Mouse (Mus musculus): Measurements from ENCODE around the gene Cyb5r3. TPM values are rescaled to one million over a fixed set of nuclear protein-coding genes. Genes with fewer than 3 reads are reported as not detected.
A peak's percentile ranks its signal among the peaks of the same experiment; 100 is the strongest.
"Not testable (repeated sequence)": the region's sequence is repeated elsewhere in the genome, so short reads cannot be mapped to it uniquely, and the experiment has no call there.

Cyb5r3 gene
- polyA plus RNA-seq, 1 experiment: 112 TPM

DNA sequence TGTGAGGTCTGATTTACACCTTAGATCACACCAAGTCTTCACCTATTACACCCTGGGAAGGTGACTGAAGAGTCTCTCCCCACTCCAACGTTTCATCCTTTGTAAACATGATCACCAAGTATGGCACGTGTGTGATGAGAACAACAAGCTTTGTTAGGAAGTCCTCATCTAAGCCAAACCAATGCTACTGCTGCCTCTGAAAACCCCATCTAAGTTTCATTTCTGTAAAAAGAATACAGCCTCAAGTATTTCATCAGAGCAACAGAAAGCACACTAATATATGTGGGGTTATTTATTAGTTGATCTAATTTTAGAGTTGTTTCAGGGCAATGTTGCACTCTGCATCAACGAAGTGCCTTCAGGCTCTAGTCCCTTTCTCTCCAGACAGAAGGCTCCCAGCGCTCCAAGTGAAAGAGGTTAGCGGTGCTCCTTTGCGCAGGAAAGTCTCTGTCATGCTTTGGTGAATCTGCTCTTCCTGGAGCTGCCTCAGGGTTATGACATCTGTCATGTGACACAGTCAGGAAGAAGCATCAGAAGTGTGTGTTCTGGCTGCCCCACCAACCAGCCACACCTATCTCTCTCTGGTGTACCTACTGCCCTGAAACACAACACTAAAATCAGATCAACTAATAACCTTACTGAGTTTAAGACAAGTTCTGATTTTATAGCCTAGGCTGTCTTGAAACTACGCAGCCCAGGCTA, 42.7 kb downstream of the Cyb5r3 start:
- no peak for TF ChIP-seq CTCF (IDR thresholded peaks at IDR 0.05; ENCODE audit: low read depth, low read length)
- TF ChIP-seq POLR2A (IDR thresholded peaks at IDR 0.05; ENCODE audit: borderline replicate concordance, low read depth, low read length): no peak
- H3K4me3 ChIP-seq (ENCODE audit: insufficient read depth, low read length): no peak overlapping the region
- H3K4me1 ChIP-seq (ENCODE audit: control insufficient read depth, insufficient read depth, low read length): peaks cover 28% of the 10 kb centered on the region
- H3K27ac ChIP-seq (ENCODE audit: insufficient read depth, low read depth, low read length): peak overlapping the region; percentile 66

DNA sequence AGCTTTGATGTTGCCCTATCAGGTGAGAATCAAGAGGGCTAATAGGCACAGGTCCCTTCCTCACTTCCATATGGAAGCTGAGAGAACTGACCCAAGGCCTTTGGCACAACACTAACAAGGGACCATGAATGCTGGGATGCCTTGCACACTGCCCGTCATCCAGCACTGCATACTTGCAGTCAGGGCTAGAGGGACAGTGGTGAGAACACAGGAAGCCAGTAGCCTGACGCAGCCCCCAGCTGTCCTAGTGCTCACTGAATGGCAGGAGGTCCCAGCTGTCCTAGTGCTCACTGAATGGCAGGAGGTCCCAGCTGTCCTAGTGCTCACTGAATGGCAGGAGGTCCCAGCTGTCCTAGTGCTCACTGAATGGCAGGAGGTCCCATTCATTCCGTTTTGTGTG, 45.4 kb downstream of the Cyb5r3 start:
- peaks cover 20% of the 10 kb centered on the region for H3K4me1 ChIP-seq (ENCODE audit: control insufficient read depth, insufficient read depth, low read length)
- H3K27ac ChIP-seq (ENCODE audit: insufficient read depth, low read depth, low read length); H3K4me3 ChIP-seq (ENCODE audit: insufficient read depth, low read length): not testable (repeated sequence)

DNA sequence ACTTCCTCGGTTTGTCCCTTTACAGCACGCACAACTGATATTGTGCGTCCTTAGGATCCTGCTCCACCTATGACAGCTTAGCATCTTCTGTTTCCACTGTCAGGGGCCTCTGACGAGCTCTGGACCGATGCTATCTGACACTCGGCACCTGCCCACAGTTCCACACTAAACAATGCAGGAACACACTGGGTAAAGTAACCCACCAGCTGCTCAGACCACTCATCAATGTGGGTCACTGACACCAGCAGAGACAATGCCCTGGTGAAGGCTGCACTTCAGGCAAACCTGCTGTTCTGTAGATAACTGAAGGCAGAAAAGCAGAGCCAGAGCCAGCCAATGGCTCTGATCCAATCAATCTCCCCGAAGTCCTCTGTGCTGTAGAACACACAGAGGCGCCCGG, 45.8 kb downstream of the Cyb5r3 start:
- no peak overlapping the region for H3K27ac ChIP-seq (ENCODE audit: insufficient read depth, low read depth, low read length)
- TF ChIP-seq POLR2A (IDR thresholded peaks at IDR 0.05; ENCODE audit: borderline replicate concordance, low read depth, low read length): no peak
- no peak for TF ChIP-seq CTCF (IDR thresholded peaks at IDR 0.05; ENCODE audit: low read depth, low read length)

DNA sequence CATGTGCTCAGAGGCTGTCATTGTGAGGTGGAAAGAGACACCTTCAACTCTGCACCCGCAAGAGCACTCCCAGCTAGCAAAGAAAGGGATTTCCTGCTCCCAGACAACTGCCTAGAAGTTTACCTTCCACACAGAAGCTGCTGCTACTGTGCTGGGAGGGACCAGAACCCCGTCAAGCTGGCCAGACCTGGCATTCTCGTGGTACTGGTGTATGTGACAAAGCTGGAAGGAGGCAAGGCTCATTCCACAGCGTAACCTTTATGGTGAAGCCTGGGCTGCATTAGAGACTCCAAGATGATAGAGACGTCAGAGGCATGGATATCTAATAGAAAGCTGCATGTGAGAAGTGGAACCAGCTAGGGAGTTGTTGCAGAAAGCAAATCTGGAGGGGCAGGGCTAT, 47.8 kb downstream of the Cyb5r3 start:
- no peak for TF ChIP-seq POLR2A (IDR thresholded peaks at IDR 0.05; ENCODE audit: borderline replicate concordance, low read depth, low read length)
- no peak for TF ChIP-seq CTCF (IDR thresholded peaks at IDR 0.05; ENCODE audit: low read depth, low read length)
- no peak overlapping the region for H3K27ac ChIP-seq (ENCODE audit: insufficient read depth, low read depth, low read length)
- H3K4me1 ChIP-seq (ENCODE audit: control insufficient read depth, insufficient read depth, low read length): peaks cover 13% of the 10 kb centered on the region
- no peak overlapping the region for H3K4me3 ChIP-seq (ENCODE audit: insufficient read depth, low read length)

More for the DNA sequence above, 45.8 kb downstream of the Cyb5r3 start:
- Histone ChIP-seq H3K4me3 (ENCODE audit: insufficient read depth, low read length) (no peak overlapping the region), H3K4me1 (ENCODE audit: control insufficient read depth, insufficient read depth, low read length) (peaks cover 20% of the 10 kb centered on the region)

DNA sequence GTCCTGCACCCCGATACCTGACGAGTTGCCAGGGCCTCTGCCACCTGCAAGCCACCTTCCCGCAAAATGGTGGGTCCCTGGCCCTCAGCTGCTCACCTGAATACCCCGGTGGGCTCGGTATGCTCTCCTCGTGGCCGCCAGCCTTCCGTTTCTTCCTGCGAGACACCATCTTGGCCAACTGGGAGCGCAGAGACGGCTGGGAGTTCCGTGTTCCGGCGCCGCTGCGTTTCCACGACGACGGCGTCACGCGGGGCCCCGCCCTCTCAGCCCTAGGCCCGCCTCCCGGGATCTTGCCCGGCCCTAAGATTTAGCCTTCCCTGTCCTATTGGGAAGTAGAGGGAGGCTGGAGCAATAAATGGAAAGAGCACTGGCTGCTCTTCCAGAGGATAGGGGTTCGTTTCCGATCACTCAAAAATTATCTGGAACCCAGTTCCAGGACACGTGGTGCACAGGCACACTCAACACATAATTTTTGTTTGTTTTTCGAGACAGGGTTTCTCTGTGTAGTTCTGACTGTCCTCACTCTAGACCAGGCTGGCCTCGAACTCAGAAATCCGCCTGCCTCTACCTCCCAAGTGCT, 49.7 kb downstream of the Cyb5r3 start, which contains the start of gene Rrp7a:
Gene Rrp7a (minus strand): TSS at position 236 of the 580 bp plus-strand sequence.
- peak within 1 kb of the TSS; percentile 67 for H3K27ac ChIP-seq (ENCODE audit: insufficient read depth, low read depth, low read length)
- TF ChIP-seq CTCF (IDR thresholded peaks at IDR 0.05; ENCODE audit: low read depth, low read length) (no peak), POLR2A (IDR thresholded peaks at IDR 0.05; ENCODE audit: borderline replicate concordance, low read depth, low read length) (no peak)
- H3K4me3 ChIP-seq (ENCODE audit: insufficient read depth, low read length): peak within 1 kb of the TSS; percentile 92
- H3K4me1 ChIP-seq (ENCODE audit: control insufficient read depth, insufficient read depth, low read length): peaks cover 2% of the 10 kb centered on the region; the same call in 1 of the 2 replicates

DNA sequence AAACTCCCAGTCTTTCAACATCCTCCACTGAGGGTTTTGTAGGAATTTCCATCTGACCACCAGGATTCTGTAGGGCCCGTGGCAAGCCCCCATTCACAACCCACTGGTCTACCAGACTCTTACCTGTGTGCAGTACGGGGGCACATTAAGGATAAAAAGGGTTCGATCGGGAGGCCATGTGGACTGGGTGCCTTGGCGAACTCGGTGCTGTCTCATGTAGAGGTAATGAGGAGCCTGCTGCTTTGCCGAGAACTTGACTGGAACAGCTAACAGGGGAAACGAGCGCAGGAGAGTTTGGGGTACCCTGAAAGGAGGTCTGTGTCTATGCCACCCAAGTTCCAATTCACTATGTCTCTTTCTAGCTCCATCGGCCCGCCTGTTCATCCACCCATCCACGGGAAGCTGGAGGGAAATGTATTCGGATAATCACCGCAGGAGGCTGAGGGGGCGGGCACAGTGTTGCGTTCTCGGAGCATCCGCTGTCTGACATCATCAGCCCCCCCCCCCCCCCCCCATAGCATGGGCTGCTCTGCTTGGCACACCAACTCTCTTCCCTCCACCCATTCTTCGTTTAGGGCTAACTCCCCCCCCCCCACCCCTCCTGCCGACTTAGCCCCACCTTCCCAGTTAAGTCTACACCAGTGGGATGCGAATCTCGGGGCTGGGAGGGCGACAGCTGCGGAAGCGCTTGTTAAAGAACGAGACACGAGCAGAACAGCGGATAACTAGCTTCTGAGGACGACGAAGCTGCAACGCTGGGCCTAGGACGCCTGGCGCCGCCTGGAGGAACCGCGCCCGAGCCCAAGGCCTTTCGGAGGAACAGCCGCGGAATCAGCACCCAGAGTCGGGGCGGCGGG, 50.5 kb downstream of the Cyb5r3 start:
- Histone ChIP-seq H3K4me1 (ENCODE audit: control insufficient read depth, insufficient read depth, low read length) (peaks cover 2% of the 10 kb centered on the region; the same call in 1 of the 2 replicates), H3K4me3 (ENCODE audit: insufficient read depth, low read length) (peak overlapping the region; percentile 92), H3K27ac (ENCODE audit: insufficient read depth, low read depth, low read length) (peak overlapping the region; percentile 67)
- TF ChIP-seq CTCF (IDR thresholded peaks at IDR 0.05; ENCODE audit: low read depth, low read length) (no peak), POLR2A (IDR thresholded peaks at IDR 0.05; ENCODE audit: borderline replicate concordance, low read depth, low read length) (no peak)

DNA sequence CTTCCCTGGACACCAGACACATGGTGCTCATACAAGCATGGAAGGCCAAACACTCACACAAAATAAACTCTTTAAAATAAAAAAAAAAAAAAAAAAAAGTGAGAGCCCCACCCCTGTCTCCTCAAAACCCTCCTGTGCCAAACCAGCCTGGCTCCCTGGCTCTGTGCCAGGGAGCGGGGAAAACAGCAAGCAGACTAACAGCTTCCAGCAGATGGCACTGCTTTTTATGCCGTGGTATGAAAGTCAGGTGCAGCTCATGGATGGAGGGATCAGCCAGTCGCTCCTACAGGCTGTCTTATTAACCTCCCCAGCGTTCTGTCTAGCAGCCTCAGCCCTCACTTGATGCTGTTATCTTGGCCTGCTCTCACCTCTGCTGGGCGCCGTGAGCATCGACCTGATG, 54.0 kb downstream of the Cyb5r3 start:
- Histone ChIP-seq H3K4me1 (ENCODE audit: control insufficient read depth, insufficient read depth, low read length) (peaks cover 2% of the 10 kb centered on the region; the same call in 1 of the 2 replicates), H3K27ac (ENCODE audit: insufficient read depth, low read depth, low read length) (no peak overlapping the region), H3K4me3 (ENCODE audit: insufficient read depth, low read length) (no peak overlapping the region)
- no peak for TF ChIP-seq CTCF (IDR thresholded peaks at IDR 0.05; ENCODE audit: low read depth, low read length)
- TF ChIP-seq POLR2A (IDR thresholded peaks at IDR 0.05; ENCODE audit: borderline replicate concordance, low read depth, low read length): no peak

DNA sequence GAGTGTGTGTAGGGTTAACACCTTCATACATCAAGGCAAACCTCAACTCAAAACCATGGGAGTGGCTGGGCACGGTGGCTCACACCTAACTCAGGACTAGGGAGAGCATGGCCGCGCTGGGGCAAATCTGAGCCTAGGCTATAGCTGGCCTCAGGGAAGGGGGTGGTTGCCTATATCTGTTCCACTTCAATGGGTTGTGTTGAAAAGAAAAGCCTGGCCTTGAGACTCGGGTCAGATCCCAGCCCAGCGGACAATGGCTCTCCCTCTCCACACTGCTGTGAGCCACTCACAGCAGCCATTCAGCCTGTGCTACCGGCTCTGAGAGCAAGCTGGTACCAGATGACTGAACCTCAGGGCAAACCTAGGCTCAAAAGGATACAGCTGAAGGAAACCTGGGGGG, 57.3 kb downstream of the Cyb5r3 start:
- TF ChIP-seq POLR2A (IDR thresholded peaks at IDR 0.05; ENCODE audit: borderline replicate concordance, low read depth, low read length) (no peak), CTCF (IDR thresholded peaks at IDR 0.05; ENCODE audit: low read depth, low read length) (no peak)
- H3K4me1 ChIP-seq (ENCODE audit: control insufficient read depth, insufficient read depth, low read length): no peaks in the 10 kb centered on the region
- no peak overlapping the region for H3K27ac ChIP-seq (ENCODE audit: insufficient read depth, low read depth, low read length)
- no peak overlapping the region for H3K4me3 ChIP-seq (ENCODE audit: insufficient read depth, low read length)

DNA sequence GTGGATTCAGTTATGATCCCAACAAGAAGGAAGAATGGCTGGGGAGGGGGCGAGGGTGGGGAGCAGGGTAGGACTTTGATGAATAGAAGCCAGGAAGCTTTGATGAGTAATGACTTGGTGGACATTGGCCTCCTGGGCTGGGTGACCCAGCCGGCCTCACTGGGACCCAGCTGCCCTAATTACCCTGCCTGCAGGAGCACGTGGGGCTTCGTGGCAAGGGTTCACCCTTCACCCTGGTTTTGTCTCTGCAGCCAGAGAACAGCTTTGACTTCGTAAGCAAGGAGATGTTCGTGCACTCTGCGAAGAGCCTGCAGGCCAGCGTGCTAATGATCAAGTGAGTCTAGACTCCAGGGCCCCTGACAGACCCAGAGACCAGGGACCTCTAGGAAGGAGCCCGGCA, 58.3 kb downstream of the Cyb5r3 start:
- TF ChIP-seq CTCF (IDR thresholded peaks at IDR 0.05; ENCODE audit: low read depth, low read length): no peak
- no peak for TF ChIP-seq POLR2A (IDR thresholded peaks at IDR 0.05; ENCODE audit: borderline replicate concordance, low read depth, low read length)
- H3K4me1 ChIP-seq (ENCODE audit: control insufficient read depth, insufficient read depth, low read length): no peaks in the 10 kb centered on the region
- no peak overlapping the region for H3K27ac ChIP-seq (ENCODE audit: insufficient read depth, low read depth, low read length)
- H3K4me3 ChIP-seq (ENCODE audit: insufficient read depth, low read length): no peak overlapping the region

DNA sequence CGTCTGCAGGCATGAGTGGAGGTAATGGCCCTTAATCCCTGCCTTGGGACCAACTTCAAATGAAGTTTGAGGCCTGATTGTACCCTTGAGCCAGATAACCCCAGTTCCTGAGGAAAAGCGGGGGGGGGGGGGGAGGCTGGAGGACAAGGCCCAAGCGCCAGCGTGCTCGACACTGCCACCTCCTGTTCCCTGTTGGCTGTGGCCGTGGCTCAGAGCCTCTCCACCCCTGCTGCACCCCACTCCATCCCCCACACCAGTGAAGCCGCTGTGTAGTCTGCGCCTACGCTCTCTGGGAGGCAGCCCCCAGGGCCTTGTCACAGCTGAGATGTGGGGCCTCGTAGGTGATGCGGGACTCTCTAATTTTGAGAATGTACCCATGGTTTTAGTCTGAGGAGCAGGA, 59.5 kb downstream of the Cyb5r3 start:
- TF ChIP-seq CTCF (IDR thresholded peaks at IDR 0.05; ENCODE audit: low read depth, low read length): no peak
- no peak for TF ChIP-seq POLR2A (IDR thresholded peaks at IDR 0.05; ENCODE audit: borderline replicate concordance, low read depth, low read length)
- Histone ChIP-seq H3K27ac (ENCODE audit: insufficient read depth, low read depth, low read length) (no peak overlapping the region), H3K4me3 (ENCODE audit: insufficient read depth, low read length) (no peak overlapping the region), H3K4me1 (ENCODE audit: control insufficient read depth, insufficient read depth, low read length) (no peaks in the 10 kb centered on the region)

Measured in bone marrow macrophage, adult 2 months (primary cell).